In the genomic region with DNA sequence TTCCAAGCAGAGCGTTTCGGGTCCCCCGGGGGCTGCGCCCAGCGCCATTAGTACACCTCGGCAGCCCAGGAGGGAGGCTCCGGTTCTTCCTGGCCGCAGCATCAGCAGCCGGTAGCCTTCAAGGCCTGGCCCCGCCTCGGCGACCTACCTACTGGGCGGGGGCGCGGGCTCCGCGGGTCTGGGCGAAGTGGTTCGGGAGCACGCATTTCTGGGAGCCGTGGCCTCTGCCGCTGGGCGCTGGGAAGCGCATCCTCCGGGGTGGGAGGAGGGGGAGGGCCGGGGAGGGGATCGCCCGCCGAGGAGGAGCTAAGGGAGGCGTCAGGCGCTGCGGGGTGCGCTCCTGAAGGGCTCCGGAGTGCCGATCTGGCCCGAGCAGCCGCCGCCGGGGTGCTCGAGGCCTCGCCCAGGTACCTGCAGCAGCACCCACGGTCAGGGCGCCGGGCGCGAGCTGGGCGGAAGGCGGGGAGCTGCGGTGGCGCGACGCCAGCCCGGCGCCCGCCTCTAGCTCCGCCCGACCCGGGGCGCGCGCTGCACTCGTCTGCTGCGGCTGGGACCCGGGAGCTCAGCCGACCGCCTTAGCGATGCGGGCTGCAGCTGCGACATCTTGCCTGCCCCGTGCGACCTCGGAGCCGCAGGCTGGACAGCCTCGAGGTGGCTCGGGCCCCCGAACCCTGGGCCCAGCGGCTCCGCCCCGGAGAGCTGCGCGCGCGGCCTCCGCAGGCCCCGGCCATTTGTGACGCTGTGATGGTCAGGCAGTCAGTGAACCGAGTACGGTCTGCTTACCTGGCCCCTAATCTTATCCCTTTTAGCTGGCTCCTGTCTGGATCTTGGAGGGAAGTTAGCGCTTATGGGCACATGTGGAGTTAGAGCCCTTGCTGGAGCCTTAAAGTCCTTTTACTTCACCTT, we compare ENCODE assay signal across 8 mouse cellular contexts. TPM values are rescaled to one million over a fixed set of nuclear protein-coding genes. Genes with fewer than 3 reads are reported as not detected.
DNase-seq lines count a peak whose midpoint lies in the region; ATAC-seq lines count a peak whose summit lies in the region.

A gene (minus strand): TSS at position 646 of the 906 bp plus-strand sequence.

- peak; percentile 92 for DNase-seq in adrenal gland, adult 2 months
- peak; percentile 80 for DNase-seq in embryo, embryonic 10.5 days (ENCODE audit: low spot score)
- peak; percentile 77 for DNase-seq in gastrocnemius, postnatal 25 days
- peak; percentile 84 for DNase-seq in left cerebral cortex, postnatal 4 days
- peak; percentile 98 for DNase-seq in midbrain, embryonic 11.5 days (ENCODE audit: low spot score, missing footprints)
- peak; percentile 80 for DNase-seq in right cerebral cortex, postnatal 4 days
- peak; percentile 92 for DNase-seq in yolk sac, embryonic 10.5 days (ENCODE audit: low spot score)

- H3K36me3 ChIP-seq in intestine, embryonic 15.5 days, result no peaks in the 10 kb centered on the region
- no peaks in the 10 kb centered on the region for H3K36me3 ChIP-seq in midbrain, embryonic 11.5 days (ENCODE audit: control insufficient read depth, insufficient read depth, low read length)

- H3K9me3 ChIP-seq in intestine, embryonic 15.5 days, result no peaks in the 10 kb centered on the region
- H3K9me3 ChIP-seq in midbrain, embryonic 11.5 days (ENCODE audit: control insufficient read depth, low read length), result no peaks in the 10 kb centered on the region

- peak within 1 kb of the TSS; percentile 85 for H3K4me3 ChIP-seq in intestine, embryonic 15.5 days (replicated peaks)
- H3K4me3 ChIP-seq in midbrain, embryonic 11.5 days (ENCODE audit: low read depth, low read length), result peak within 1 kb of the TSS; percentile 67

- peak; percentile 96 for ATAC-seq in intestine, embryonic 15.5 days
- peak; percentile 92 for ATAC-seq in midbrain, embryonic 11.5 days (ENCODE audit: low FRiP score)

- WGBS in intestine, embryonic 15.5 days, result under 1% methylated on average over 89 of the region's 89 CpGs
- WGBS in midbrain, embryonic 11.5 days, result 0% methylated on average over 82 of the region's 89 CpGs

- intact Hi-C loops in left cerebral cortex, postnatal 4 days (cut with DNase I), result loop anchor here (10.0 kb wide), 1 partner anchor 178 kb away; a partner anchor contains a TSS

- H3K4me1 ChIP-seq in intestine, embryonic 15.5 days (replicated peaks), result no peaks in the 10 kb centered on the region; the same call in 1 of the 2 replicates
- H3K4me1 ChIP-seq in midbrain, embryonic 11.5 days (ENCODE audit: control insufficient read depth, insufficient read depth, low read length), result no peaks in the 10 kb centered on the region

- peak within 1 kb of the TSS; percentile 69 for H3K4me2 ChIP-seq in intestine, embryonic 15.5 days (replicated peaks)
- H3K4me2 ChIP-seq in midbrain, embryonic 11.5 days, result peak within 1 kb of the TSS; percentile 68

- peak within 1 kb of the TSS; percentile 97 for H3K27ac ChIP-seq in intestine, embryonic 15.5 days
- H3K27ac ChIP-seq in midbrain, embryonic 11.5 days (ENCODE audit: low read depth, low read length), result peak within 1 kb of the TSS; percentile 89

- H3K9ac ChIP-seq in intestine, embryonic 15.5 days, result peak within 1 kb of the TSS; percentile 82
- H3K9ac ChIP-seq in midbrain, embryonic 11.5 days (ENCODE audit: low read length), result peak within 1 kb of the TSS; percentile 83

- no peaks in the 10 kb centered on the region for H3K27me3 ChIP-seq in intestine, embryonic 15.5 days (replicated peaks)
- no peaks in the 10 kb centered on the region for H3K27me3 ChIP-seq in midbrain, embryonic 11.5 days (ENCODE audit: control insufficient read depth, insufficient read depth, low read length)

RNA-seq across cellular contexts. Expression of the gene that starts here (rescaled TPM):
- 10 to 100 TPM; 32.6 to 34.1 TPM for total RNA-seq in adrenal gland, adult 2 months (2021)
- 7.7 and 11.2 TPM in 2 replicates for polyA plus RNA-seq in adrenal gland, adult 2 months (2012; rRNA removed)
- 1 to 10 TPM; 2.1 to 3.0 TPM for total RNA-seq in gastrocnemius, postnatal 25 days (2021)
- 9.3 and 10.0 TPM in 2 replicates for polyA plus RNA-seq in intestine, embryonic 15.5 days (2015; fragmentation: Nextera tagmentation; extraction: Ambion mirVana)
- 10 to 100 TPM; 63.6 to 66.2 TPM for total RNA-seq in left cerebral cortex, postnatal 4 days (2021)
- 6.4 and 7.3 TPM in 2 replicates for polyA plus RNA-seq in midbrain, embryonic 11.5 days (2014; fragmentation: Nextera tagmentation; extraction: Ambion mirVana)

Comparison
In these comparisons a context has a peak if more than half of its experiments do, and no peak if none do; other contexts are left out.
1. Peak in every context shown above with its lines: DNase-seq, ATAC-seq, H3K4me3 ChIP-seq and H3K27ac ChIP-seq.
2. RNA of the gene that starts here (total RNA-seq): 63.6 to 66.2 TPM in left cerebral cortex, postnatal 4 days and 32.6 to 34.1 TPM in adrenal gland, adult 2 months; 2.1 to 3.0 TPM in gastrocnemius, postnatal 25 days; every median in the first group is over 4 times any median in the second.